Mouse (Mus musculus): ENCODE measurements around the gene Eif3k. TPM values are rescaled to one million over a fixed set of nuclear protein-coding genes. Genes with fewer than 3 reads are reported as not detected.

Eif3k gene
- polyA plus RNA-seq, 1 experiment from 2014 or later: 458 TPM

- ATAC-seq (ENCODE audit: low FRiP score, low TSS enrichment): no peak
- Histone ChIP-seq H3K9ac (ENCODE audit: low read depth, low read length) (no peak overlapping the region), H3K27me3 (ENCODE audit: control insufficient read depth, insufficient read depth, low read length) (no peaks in the 10 kb centered on the region), H3K36me3 (ENCODE audit: control insufficient read depth, insufficient read depth, low read length) (peaks cover 4% of the 10 kb centered on the region), H3K27ac (ENCODE audit: low read depth, low read length) (no peak overlapping the region), H3K4me1 (ENCODE audit: control insufficient read depth, insufficient read depth, low read length) (peaks cover 7% of the 10 kb centered on the region), H3K9me3 (ENCODE audit: control insufficient read depth, low read length) (no peaks in the 10 kb centered on the region), H3K4me2 (replicated peaks; ENCODE audit: low read depth, low read length) (no peak overlapping the region), H3K4me3 (ENCODE audit: low read length) (no peak overlapping the region)
- 86% methylated on average over 4 of the region's 5 CpGs for WGBS
These were observed 15.5 kb downstream of the Eif3k start for GRCm38 (mm10) chr7:28966181-28966580.

GRCm38 (mm10) chr7:28965346-28965840 lies 16.3 kb downstream of the Eif3k start:
- Histone ChIP-seq H3K27me3 (ENCODE audit: control insufficient read depth, insufficient read depth, low read length) (no peaks in the 10 kb centered on the region), H3K36me3 (ENCODE audit: control insufficient read depth, insufficient read depth, low read length) (no peaks in the 10 kb centered on the region), H3K9me3 (ENCODE audit: control insufficient read depth, low read length) (no peaks in the 10 kb centered on the region), H3K4me3 (ENCODE audit: low read length) (no peak overlapping the region), H3K27ac (ENCODE audit: low read depth, low read length) (no peak overlapping the region), H3K9ac (ENCODE audit: low read depth, low read length) (no peak overlapping the region), H3K4me1 (ENCODE audit: control insufficient read depth, insufficient read depth, low read length) (peaks cover 13% of the 10 kb centered on the region), H3K4me2 (replicated peaks; ENCODE audit: low read depth, low read length) (no peak overlapping the region)
- ATAC-seq (ENCODE audit: low FRiP score, low TSS enrichment): no peak
- WGBS: 76% methylated on average over 5 of the region's 5 CpGs

- no peaks in the 10 kb centered on the region for H3K27me3 ChIP-seq (ENCODE audit: control insufficient read depth, insufficient read depth, low read length)
- no peak overlapping the region for H3K27ac ChIP-seq (ENCODE audit: low read depth, low read length)
- H3K4me1 ChIP-seq (ENCODE audit: control insufficient read depth, insufficient read depth, low read length): peaks cover 26% of the 10 kb centered on the region
- no peak for ATAC-seq (ENCODE audit: low FRiP score, low TSS enrichment)
- no peak overlapping the region for H3K4me3 ChIP-seq (ENCODE audit: low read length)
- 66% methylated on average over 3 of the region's 3 CpGs for WGBS
- H3K4me2 ChIP-seq (replicated peaks; ENCODE audit: low read depth, low read length): no peak overlapping the region
- H3K36me3 ChIP-seq (ENCODE audit: control insufficient read depth, insufficient read depth, low read length): no peaks in the 10 kb centered on the region
- no peak overlapping the region for H3K9ac ChIP-seq (ENCODE audit: low read depth, low read length)
- H3K9me3 ChIP-seq (ENCODE audit: control insufficient read depth, low read length): no peaks in the 10 kb centered on the region
These were observed 18.2 kb downstream of the Eif3k start for GRCm38 (mm10) chr7:28963399-28963923.

- H3K4me1 ChIP-seq (ENCODE audit: control insufficient read depth, insufficient read depth, low read length): peaks cover 37% of the 10 kb centered on the region
- under 1% methylated on average over 71 of the region's 76 CpGs for WGBS
- peak; percentile 90 for ATAC-seq (ENCODE audit: low FRiP score, low TSS enrichment)
- no peaks in the 10 kb centered on the region for H3K27me3 ChIP-seq (ENCODE audit: control insufficient read depth, insufficient read depth, low read length)
- peak within 1 kb of the TSS; percentile 100 for H3K4me3 ChIP-seq (ENCODE audit: low read length)
- peak within 1 kb of the TSS; percentile 95 for H3K9ac ChIP-seq (ENCODE audit: low read depth, low read length)
- H3K9me3 ChIP-seq (ENCODE audit: control insufficient read depth, low read length): no peaks in the 10 kb centered on the region
- peak within 1 kb of the TSS; percentile 90 for H3K4me2 ChIP-seq (replicated peaks; ENCODE audit: low read depth, low read length)
- H3K36me3 ChIP-seq (ENCODE audit: control insufficient read depth, insufficient read depth, low read length): no peaks in the 10 kb centered on the region
- peak within 1 kb of the TSS; percentile 83 for H3K27ac ChIP-seq (ENCODE audit: low read depth, low read length)
These were observed 19.6 kb downstream of the Eif3k start, which contains the start of gene Actn4 for GRCm38 (mm10) chr7:28961927-28962670. Actn4 (minus strand) TSS chr7:28962340.

GRCm38 (mm10) chr7:28961584-28961926 lies 20.1 kb downstream of the Eif3k start:
- no peak for ATAC-seq (ENCODE audit: low FRiP score, low TSS enrichment)
- Histone ChIP-seq H3K4me1 (ENCODE audit: control insufficient read depth, insufficient read depth, low read length) (peaks cover 39% of the 10 kb centered on the region), H3K27me3 (ENCODE audit: control insufficient read depth, insufficient read depth, low read length) (no peaks in the 10 kb centered on the region), H3K9me3 (ENCODE audit: control insufficient read depth, low read length) (no peaks in the 10 kb centered on the region), H3K27ac (ENCODE audit: low read depth, low read length) (peak overlapping the region; percentile 83), H3K9ac (ENCODE audit: low read depth, low read length) (peak overlapping the region; percentile 95), H3K36me3 (ENCODE audit: control insufficient read depth, insufficient read depth, low read length) (no peaks in the 10 kb centered on the region), H3K4me2 (replicated peaks; ENCODE audit: low read depth, low read length) (peak overlapping the region; percentile 90), H3K4me3 (ENCODE audit: low read length) (peak overlapping the region; percentile 100)
- whole genome bisulfite sequencing: 0% methylated on average over 7 of the region's 7 CpGs

GRCm38 (mm10) chr7:28960354-28961046 lies 21.2 kb downstream of the Eif3k start:
- H3K27me3 ChIP-seq (ENCODE audit: control insufficient read depth, insufficient read depth, low read length): no peaks in the 10 kb centered on the region
- H3K9ac ChIP-seq (ENCODE audit: low read depth, low read length): peak overlapping the region; percentile 95
- H3K4me2 ChIP-seq (replicated peaks; ENCODE audit: low read depth, low read length): peak overlapping the region; percentile 90
- peak overlapping the region; percentile 100 for H3K4me3 ChIP-seq (ENCODE audit: low read length)
- ATAC-seq (ENCODE audit: low FRiP score, low TSS enrichment): no peak
- peaks cover 39% of the 10 kb centered on the region for H3K4me1 ChIP-seq (ENCODE audit: control insufficient read depth, insufficient read depth, low read length)
- no peaks in the 10 kb centered on the region for H3K9me3 ChIP-seq (ENCODE audit: control insufficient read depth, low read length)
- H3K27ac ChIP-seq (ENCODE audit: low read depth, low read length): peak overlapping the region; percentile 52; the same call in 1 of the 2 replicates
- no peaks in the 10 kb centered on the region for H3K36me3 ChIP-seq (ENCODE audit: control insufficient read depth, insufficient read depth, low read length)
- 13% methylated on average over 9 of the region's 9 CpGs for WGBS

- no peak for ATAC-seq (ENCODE audit: low FRiP score, low TSS enrichment)
- Histone ChIP-seq H3K9ac (ENCODE audit: low read depth, low read length) (peak overlapping the region; percentile 95; the same call in 1 of the 2 replicates), H3K36me3 (ENCODE audit: control insufficient read depth, insufficient read depth, low read length) (no peaks in the 10 kb centered on the region), H3K4me2 (replicated peaks; ENCODE audit: low read depth, low read length) (peak overlapping the region; percentile 90), H3K4me3 (ENCODE audit: low read length) (peak overlapping the region; percentile 100), H3K27ac (ENCODE audit: low read depth, low read length) (peak overlapping the region; percentile 51; the same call in 1 of the 2 replicates), H3K27me3 (ENCODE audit: control insufficient read depth, insufficient read depth, low read length) (no peaks in the 10 kb centered on the region), H3K4me1 (ENCODE audit: control insufficient read depth, insufficient read depth, low read length) (peaks cover 41% of the 10 kb centered on the region), H3K9me3 (ENCODE audit: control insufficient read depth, low read length) (no peaks in the 10 kb centered on the region)
- WGBS: 34% methylated on average over 6 of the region's 6 CpGs
These were observed 22.1 kb downstream of the Eif3k start for GRCm38 (mm10) chr7:28959505-28960045.

- 14% methylated on average over 1 of the region's 1 CpGs for WGBS
- ATAC-seq (ENCODE audit: low FRiP score, low TSS enrichment): no peak
- Histone ChIP-seq H3K36me3 (ENCODE audit: control insufficient read depth, insufficient read depth, low read length) (no peaks in the 10 kb centered on the region), H3K9ac (ENCODE audit: low read depth, low read length) (peak overlapping the region; percentile 31; the same call in 1 of the 2 replicates), H3K27ac (ENCODE audit: low read depth, low read length) (peak overlapping the region; percentile 51; the same call in 1 of the 2 replicates), H3K27me3 (ENCODE audit: control insufficient read depth, insufficient read depth, low read length) (no peaks in the 10 kb centered on the region), H3K4me1 (ENCODE audit: control insufficient read depth, insufficient read depth, low read length) (peaks cover 46% of the 10 kb centered on the region), H3K4me2 (replicated peaks; ENCODE audit: low read depth, low read length) (peak overlapping the region; percentile 90), H3K9me3 (ENCODE audit: control insufficient read depth, low read length) (no peaks in the 10 kb centered on the region), H3K4me3 (ENCODE audit: low read length) (peak overlapping the region; percentile 100; the same call in 1 of the 2 replicates)
These were observed 22.9 kb downstream of the Eif3k start for GRCm38 (mm10) chr7:28958770-28959169.

All from kidney, embryonic 14.5 days (tissue).